Mouse (Mus musculus) adrenal gland, postnatal 25 days (tissue): ENCODE data around the gene Pbx4. TPM values are rescaled to one million over a fixed set of nuclear protein-coding genes. Genes with fewer than 3 reads are reported as not detected.

Experiments used
- DNase-seq: peaks from one replicate; pipeline ENCODE4 v3.0.0; 2021; ENCODE audit warnings: mixed read lengths
- total RNA-seq: library from RNA; stranded (reverse); gene quantifications from 2 replicates; pipeline ENCODE4 v1.2.3, GENCODE M21; 2021

The Pbx4 gene
- total RNA-seq, 1 experiment from 2014 or later, result 1.7 TPM

DNA sequence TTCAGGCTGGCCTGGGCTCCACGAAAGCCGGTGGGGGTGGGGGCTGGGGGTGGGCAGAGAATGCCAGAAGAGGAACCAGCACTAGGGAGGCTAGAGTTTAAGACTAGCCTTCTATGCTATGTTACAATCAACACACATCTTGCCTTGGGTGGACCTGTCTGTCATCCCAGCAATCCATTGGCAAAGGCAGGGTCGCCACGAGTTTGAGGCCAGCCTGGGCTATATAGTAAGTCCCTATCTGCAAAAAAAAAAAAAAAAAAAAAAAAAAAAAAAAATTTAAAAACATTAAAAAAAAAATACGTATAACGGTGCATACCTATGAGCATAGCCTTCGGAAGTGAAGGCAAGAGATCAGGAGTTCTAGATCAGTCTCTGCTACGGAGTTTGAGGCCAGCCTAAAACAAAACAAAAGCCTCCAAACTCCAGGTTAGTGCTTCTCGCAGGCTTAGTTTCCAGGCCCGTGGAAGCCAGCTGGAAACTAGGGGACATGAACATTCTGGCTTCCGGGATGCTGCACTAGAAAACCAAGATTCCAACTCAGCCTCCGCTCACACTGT lies 68.7 kb downstream of the Pbx4 start:
- no peak for DNase-seq

DNA sequence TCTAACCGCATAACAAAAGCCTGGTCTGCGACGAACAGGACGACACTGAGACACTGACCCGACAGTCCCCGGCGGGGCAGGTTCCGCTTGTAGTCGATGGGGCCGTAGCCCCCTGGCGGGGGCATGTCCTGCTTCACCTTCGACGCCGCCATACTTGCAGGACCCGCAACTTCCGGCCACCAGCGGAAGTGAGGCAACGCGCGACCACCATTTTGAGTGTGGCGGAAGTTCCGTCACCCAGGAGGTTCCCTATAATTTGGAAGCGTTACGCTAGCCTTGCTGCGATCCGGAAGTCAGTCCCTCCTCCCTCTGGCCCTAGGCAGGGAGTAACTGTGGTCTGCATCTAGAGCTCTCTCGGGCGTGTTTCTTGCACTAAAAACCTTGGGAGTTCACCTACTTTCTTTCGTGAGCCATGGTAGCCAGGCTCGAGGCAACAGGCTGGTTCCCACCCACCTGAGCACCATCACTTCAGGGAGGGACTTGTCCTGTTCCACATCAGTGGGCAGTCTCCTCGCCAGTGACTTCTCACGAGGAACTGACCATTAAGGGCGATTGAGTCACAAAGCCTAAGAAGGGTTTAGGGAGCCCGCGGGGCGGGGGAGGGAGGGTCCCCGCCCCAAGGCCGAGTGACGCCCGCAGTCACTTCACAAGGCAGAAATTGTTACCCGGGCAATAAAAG lies 69.3 kb downstream of the Pbx4 start:
- peak; percentile 95 for DNase-seq

DNA sequence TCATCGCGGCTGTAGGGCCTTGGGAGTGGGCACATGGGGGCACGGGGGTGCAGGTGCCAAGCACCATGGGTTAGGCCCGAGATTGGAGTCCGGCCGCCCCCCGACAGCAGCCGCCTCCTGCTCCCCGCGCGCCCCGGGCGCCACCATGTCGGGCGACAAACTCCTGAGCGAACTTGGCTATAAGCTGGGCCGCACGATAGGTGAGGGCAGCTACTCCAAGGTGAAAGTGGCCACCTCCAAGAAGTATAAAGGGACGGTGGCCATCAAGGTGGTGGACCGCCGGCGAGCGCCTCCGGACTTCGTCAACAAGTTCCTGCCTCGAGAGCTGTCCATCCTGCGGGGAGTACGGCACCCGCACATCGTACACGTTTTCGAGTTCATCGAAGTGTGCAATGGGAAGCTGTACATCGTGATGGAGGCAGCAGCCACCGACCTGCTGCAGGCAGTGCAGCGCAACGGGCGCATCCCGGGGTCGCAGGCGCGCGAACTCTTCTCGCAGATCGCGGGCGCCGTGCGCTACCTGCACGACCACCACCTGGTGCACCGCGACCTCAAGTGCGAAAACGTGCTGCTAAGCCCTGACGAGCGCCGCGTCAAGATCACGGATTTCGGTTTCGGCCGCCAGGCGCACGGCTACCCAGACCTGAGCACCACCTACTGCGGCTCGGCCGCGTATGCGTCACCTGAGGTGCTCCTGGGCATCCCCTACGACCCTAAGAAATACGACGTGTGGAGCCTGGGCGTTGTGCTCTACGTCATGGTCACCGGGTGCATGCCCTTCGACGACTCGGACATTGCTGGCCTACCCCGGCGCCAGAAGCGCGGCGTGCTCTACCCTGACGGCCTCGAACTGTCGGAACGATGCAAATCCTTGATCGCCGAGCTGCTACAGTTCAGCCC lies 70.1 kb downstream of the Pbx4 start, which contains the start of the genes Tssk6, Ndufa13 and Yjefn3:
Gene Tssk6 (plus strand): TSS at position 22 of the 900 bp plus-strand sequence.
Gene Ndufa13 (minus strand): TSS at position 396 of the 900 bp plus-strand sequence.
Gene Yjefn3 (minus strand): TSS at position 550 of the 900 bp plus-strand sequence.
- peak; percentile 40 for DNase-seq

DNA sequence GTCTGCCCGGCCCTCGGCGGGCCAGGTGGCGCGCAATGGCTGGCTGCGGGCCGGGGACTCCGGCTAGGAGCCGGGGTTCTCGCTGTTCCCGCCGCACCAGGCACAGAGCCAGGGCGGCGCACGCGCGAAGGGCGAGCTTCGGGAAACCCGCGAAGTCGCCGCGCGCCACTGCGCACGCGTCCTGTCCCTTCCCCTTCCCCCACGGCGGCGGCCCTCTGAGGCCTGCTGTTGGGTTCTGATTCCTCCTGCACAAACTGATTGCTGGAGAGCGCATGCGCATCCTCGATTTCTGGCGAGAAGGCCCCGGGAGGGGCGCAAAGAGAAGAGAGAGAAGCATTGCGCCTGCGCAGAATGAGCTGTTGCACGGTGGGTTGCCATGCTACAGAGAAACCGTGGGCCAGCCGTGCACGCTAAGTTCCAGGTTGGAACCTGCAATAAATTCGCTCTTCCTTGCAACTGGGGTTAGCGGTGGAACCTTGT lies 70.8 kb downstream of the Pbx4 start:
- DNase-seq, result peak; percentile 99

DNA sequence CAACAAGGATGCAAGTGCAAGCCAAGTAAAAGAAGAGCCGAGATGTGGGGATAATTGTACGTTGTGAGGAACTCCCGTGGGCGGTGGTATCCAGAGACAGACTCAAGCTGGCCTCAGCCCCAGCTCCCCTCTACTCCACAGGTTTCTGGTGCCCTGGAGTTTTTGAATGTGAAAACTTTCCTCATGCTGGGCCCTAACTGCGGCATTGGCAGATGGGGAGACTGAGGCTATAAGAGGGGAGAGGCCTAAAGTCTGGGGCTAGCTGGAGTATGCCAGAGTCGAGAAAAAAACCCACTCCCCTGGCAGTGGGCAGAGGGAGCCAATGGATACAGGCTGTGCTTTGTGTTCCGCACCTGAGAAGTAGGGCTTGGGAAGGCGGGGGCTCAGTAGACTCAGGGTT lies 71.8 kb downstream of the Pbx4 start:
- DNase-seq, result no peak

DNA sequence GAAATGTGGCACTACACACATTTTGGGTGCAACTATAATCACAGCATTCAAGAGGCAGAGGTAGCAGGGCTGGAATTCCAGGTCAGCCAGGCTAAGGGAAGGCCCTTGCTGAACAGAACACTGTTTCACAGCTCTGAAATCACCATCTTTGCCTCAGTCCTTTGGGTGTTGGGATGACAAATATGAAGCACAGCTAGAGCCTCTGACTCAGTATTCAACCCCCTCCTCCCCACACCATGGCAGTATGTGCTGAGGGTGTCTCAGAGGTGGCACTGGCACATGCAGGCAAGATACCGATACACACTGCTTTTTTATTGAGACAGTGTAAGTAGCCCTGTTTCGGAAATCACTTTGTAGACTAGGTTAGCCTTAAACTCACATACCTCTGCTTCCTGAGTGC lies 74.0 kb downstream of the Pbx4 start:
- DNase-seq, result no peak

DNA sequence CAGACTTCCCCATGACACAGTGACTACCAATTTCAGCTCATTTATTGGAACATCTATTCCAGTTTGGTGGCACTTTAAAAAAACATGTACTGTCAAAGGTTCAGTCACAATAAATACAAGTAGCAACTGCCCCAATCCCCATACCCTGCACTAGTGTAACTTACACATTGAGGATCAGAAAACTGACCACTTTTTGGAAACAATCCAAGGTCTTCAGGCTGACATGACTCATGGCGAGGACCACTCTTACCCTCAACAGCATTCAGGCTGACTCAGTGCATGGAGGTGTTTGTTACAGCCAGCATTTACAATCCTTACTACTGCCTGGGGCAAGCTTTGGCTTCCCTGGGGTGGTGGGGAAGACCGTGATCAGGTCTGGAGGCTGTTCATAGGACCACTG lies 74.8 kb downstream of the Pbx4 start:
- DNase-seq, result no peak

DNA sequence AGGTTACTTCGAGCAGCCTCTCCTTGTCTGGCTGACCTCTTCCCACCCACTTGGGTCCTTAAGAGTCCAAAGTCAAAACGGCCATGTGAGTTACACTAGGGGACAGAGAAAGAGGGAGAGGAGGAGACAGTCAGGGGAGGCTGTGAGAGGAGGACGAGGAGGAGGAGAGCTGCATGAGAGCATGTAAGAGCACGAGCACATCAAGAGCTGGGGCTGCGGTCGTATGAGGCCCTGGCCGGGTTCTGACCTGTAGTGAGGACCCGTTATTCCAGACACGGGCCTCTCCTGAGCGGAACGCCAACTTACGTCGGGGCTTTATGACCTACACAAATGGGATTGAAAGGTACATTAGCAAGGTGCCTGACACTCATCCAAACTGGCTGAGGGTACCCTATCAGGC lies 79.6 kb downstream of the Pbx4 start:
- no peak for DNase-seq

DNA sequence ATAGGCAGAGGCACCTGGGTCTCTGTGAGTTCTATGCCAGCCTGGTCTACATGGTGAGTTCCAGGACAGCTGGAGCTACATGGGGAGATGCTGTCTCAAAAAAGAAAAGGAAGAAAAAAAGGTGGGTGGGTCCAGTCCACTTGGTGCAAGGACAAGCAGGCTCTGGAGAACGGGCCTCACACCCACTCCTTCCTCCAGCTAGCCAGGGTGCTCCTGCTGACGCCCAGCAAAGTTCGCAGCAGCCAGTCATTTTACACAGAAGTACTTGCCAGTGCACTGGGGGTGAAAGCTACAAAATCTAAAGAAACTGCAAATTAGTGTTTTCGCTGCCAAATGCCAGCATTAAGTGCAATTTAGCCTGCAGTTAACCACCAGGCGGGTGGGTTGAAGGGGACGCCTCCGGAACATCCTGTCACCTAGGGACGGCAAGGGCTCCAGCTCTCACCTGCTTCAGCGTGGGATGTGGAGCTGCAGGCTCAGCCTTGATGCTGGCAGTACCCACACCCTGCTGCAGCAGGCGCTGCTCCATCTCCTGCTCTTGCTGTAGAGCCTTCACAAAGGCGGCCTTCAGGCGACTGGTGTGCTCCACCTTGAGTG lies 80.3 kb downstream of the Pbx4 start:
- DNase-seq, result no peak

DNA sequence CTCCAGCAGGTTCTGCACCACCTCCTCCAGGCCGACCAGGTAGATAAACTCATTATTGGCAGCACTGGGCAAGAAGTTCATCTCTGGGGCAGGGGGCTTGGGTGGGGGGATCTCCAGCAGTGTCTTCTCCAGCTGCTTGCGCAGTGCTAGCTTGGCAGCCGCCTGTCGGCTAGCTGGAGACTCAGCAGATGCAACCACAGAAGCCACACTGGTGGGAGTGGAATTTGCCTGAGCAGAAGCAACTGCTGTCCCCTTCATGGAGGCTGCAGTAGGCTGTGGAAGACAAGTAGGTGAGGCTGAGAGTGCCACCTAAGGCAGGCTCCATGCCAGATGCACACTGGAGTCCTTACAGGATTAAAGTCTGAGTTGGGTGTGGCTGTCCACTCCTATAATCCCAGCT lies 82.2 kb downstream of the Pbx4 start:
- DNase-seq, result no peak

DNA sequence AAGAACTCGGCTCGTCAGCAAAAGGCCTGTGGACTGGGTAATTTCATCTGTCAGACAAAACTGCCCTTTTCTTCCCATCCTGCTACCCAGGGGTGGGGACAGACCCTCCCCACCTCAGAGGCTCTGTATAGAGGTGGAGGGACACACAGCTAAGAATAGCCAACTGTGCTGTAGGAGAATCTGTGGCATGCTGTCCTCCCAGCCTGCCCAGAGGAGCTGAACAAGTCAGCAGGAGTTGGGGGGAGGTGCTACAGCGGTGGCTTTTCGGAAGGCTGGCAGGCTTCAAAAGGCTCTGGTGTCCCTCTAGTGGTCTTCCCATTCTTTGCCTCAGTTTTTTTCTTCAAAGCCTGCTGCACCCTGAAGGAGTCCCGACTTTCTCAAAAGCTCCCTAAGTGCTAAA lies 83.5 kb downstream of the Pbx4 start:
- DNase-seq, result no peak

DNA sequence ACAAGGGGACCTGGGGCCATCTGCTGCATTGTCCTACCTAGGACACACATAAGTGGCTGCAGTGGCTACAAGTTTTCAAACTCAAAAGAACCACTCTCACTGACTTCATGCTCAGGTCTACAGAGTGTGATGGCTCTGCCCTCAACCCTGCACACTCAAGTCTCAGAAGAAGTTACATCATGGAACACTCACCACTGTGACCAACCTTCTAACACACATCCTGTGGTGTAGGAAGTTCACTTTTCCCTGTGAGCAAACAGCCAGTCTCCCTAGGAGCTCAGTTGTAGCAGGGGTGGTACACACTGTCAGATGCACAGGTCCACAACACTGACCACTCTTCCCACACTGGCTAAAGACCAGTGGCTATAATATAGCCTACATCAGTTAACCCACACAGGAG lies 86.2 kb downstream of the Pbx4 start:
- DNase-seq, result no peak

DNA sequence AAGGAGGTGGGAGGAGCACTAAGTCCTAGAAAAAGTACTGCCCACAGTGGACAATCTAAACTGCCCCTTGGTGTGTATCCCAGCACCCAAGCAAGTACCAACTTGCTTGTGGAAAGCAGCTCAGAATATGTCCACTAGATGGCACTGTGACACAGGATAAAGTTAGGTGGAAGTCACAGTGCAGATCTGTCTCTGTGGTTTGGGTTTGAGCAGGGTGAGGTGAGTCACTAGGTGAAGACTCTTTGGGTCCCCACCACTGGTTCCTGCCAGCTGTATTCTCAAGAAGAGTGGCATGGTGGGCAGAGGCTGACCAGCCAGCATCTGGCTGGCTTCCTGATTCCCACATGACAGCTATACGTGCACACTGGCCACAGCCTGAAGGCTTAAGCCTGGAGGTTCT lies 86.7 kb downstream of the Pbx4 start:
- peak; percentile 36 for DNase-seq

DNA sequence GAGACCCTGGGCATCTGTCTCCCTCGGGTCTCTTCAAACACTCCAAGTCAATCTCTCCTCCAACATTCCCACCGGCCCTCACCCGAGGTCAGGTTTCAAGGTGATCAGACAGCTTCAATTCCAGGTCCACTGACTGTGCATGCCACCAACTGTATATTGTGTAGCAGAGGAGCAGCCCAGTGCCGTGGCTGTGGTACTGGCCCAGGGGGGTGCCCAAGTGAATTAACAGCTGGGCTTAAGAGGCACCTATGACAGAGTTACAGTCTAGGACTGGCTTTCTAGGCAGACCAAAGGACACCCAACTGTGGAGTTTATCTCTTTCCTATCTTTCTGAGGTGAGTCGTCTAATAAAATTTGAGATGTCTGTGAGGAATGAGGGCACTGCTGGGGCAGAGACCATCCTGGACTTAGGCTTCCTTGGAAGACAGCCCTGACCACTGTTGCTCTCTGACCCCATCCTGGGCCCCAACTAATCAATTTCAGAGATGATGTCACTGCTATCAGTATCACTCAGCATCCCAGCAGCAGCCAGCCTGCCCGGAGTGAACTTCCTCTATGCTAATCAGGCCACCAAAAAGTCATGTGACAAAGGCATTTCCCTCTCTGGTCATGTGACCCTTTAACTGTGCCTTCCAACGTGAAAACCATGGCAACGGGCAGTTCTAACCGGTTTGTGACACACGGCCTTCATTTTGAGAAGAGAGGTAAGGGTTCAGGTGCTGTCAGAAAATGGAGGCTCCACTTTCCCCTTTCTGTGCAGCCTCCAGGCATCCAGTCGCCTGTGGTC lies 87.8 kb downstream of the Pbx4 start:
- no peak for DNase-seq

DNA sequence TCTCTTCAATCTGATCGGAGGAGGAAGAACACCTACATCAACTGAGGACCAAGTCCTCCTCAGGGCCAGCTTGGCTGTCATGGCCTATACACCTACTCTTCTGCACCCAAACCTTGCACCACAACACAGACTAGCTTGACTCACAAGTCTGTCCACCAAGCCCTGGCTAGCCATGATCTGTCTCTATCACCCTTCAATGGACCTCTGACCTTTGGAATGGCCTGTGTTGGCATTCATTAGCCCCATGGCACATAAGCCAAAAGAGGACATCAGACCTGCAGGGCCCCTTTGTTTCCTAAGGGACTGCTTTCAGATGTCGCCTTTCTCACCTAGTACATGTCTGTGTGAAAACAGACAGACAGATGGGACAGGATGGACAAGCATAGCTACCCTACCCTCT lies 88.8 kb downstream of the Pbx4 start:
- DNase-seq, result no peak

Other genes starting within 250 kb of the Pbx4 start
- 13.8 and 15.0 TPM in 2 replicates for gene Zfp868, start 206.9 kb upstream of the Pbx4 start, total RNA-seq
- 2.2 and 2.9 TPM in 2 replicates for gene Zfp964, start 178.0 kb upstream of the Pbx4 start, total RNA-seq
- gene Zfp869, start 121.8 kb upstream of the Pbx4 start, total RNA-seq, result 21.9 and 24.9 TPM in 2 replicates
- gene Zfp963, start 82.5 kb upstream of the Pbx4 start, total RNA-seq, result 3.4 and 4.9 TPM in 2 replicates
- 3.3 TPM in 1 of 2 replicates, not detected in the other for gene Gm20422, start 57.6 kb upstream of the Pbx4 start, total RNA-seq
- 45.4 and 47.7 TPM in 2 replicates for gene Atp13a1, start 41.3 kb upstream of the Pbx4 start, total RNA-seq
- gene Zfp866, start 41.3 kb upstream of the Pbx4 start, total RNA-seq, result 27.3 and 29.0 TPM in 2 replicates
- gene Gmip, start 23.8 kb upstream of the Pbx4 start, total RNA-seq, result 13.4 and 18.2 TPM in 2 replicates
- gene Lpar2, start 10.1 kb upstream of the Pbx4 start, total RNA-seq, result 1.7 and 2.1 TPM in 2 replicates
- gene Cilp2, start 55.2 kb downstream of the Pbx4 start, total RNA-seq, result not detected in 2 replicates
- gene Tssk6, start 69.7 kb downstream of the Pbx4 start, total RNA-seq, result 0.24 TPM in 1 of 2 replicates, not detected in the other
- 158 TPM in 2 replicates for gene Ndufa13, start 70.1 kb downstream of the Pbx4 start, total RNA-seq
- 1.7 and 4.5 TPM in 2 replicates for gene Yjefn3, start 70.2 kb downstream of the Pbx4 start, total RNA-seq
- gene Gatad2a, start 163.9 kb downstream of the Pbx4 start, total RNA-seq, result 95.6 and 104 TPM in 2 replicates
- 66.7 and 73.9 TPM in 2 replicates for gene Mau2, start 210.2 kb downstream of the Pbx4 start, total RNA-seq
- gene Sugp1, start 210.3 kb downstream of the Pbx4 start, total RNA-seq, result 30.8 and 37.0 TPM in 2 replicates
- gene Tm6sf2, start 240.4 kb downstream of the Pbx4 start, total RNA-seq, result 0.43 and 1.9 TPM in 2 replicates